Mouse (Mus musculus) embryo, embryonic 10 days (tissue): ENCODE results near the gene Tmprss4.

Source experiments
- DNase-seq: peaks from one replicate; pipeline ENCODE4 v3.0.0-alpha.2; 2015; ENCODE audit warnings: low spot score

The Tmprss4 gene

GRCm38 (mm10) chr9:45136442-45137169, 67.3 kb downstream of the Tmprss4 start:
- DNase-seq, result peak; percentile 76

- peak; percentile 74 for DNase-seq
Observed at GRCm38 (mm10) chr9:45133484-45134310, 70.2 kb downstream of the Tmprss4 start.

- DNase-seq, result no peak
Observed at GRCm38 (mm10) chr9:45130119-45130518, 73.8 kb downstream of the Tmprss4 start.

GRCm38 (mm10) chr9:45126941-45127340, 77.0 kb downstream of the Tmprss4 start:
- no peak for DNase-seq

GRCm38 (mm10) chr9:45125211-45125610, 78.7 kb downstream of the Tmprss4 start:
- no peak for DNase-seq
